8 mouse cellular contexts compared by ENCODE assay signal in the genomic region with DNA sequence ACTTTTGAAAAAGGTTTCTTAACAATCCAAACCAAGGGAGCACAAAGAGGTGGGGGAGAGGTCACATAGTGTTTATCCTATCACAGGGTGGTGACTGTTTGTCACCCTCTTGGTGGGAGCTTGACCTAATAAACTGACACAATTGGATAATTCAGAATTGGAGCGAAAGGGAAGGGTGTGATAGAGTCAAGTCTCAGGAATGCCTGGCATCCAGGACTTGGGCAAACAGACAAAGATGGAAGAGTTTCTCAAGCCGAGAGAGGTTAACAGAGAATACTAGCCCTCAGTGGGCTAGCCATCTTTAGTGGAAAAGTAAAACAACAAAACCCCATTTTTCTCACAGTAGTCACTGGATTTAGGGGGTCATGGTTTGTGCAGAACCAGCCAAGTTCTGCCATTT.
"Had no signal": no experiment of that assay in that cellular context is flagged by ENCODE, and none has a peak within 500 bp of the region (broad histone marks: within the 10 kb centered on the region; RNA-seq: fewer than 3 reads in every experiment).

No protein-coding gene starts in this region.

- ATAC-seq: midbrain, embryonic 13.5 days had no signal

- H3K27me3 ChIP-seq: limb, embryonic 13.5 days; midbrain, embryonic 13.5 days had no signal

- DNase-seq: kidney, postnatal 10 days; left cerebral cortex, postnatal 4 days; right cerebral cortex, postnatal 4 days; spleen, adult 18-20 months; thymus, adult 18-20 months; thymus, postnatal 14 days had no signal
